Mouse (Mus musculus) hindbrain, embryonic 13.5 days (tissue): ENCODE results near the gene Wfdc10. TPM values are rescaled to one million over a fixed set of nuclear protein-coding genes. Genes with fewer than 3 reads are reported as not detected.

ENCODE experiments used
- ATAC-seq: fragments of 200-750 bp; cut with Nextera tagmentation; 2 replicates; pipeline ENCODE4 v1.8.0; 2017; ENCODE audit warnings: moderate TSS enrichment; ENCODE audit not compliant: low FRiP score
- H3K27ac ChIP-seq: fragments of 300-500 bp; sonication (generic); 2 replicates; pipeline ENCODE4 v1.5.1; 2015; ENCODE audit warnings: inconsistent platforms, mild to moderate bottlenecking, moderate library complexity
- H3K27me3 ChIP-seq: fragments of 300-500 bp; sonication (generic); 2 replicates; pipeline ENCODE4 v1.6.1; 2015; ENCODE audit warnings: mild to moderate bottlenecking, inconsistent platforms
- H3K36me3 ChIP-seq: fragments of 300-500 bp; sonication (generic); 2 replicates; pipeline ENCODE4 v1.6.1; 2015; ENCODE audit warnings: mild to moderate bottlenecking, inconsistent platforms
- H3K4me1 ChIP-seq: fragments of 300-500 bp; sonication (generic); replicated peaks from 2 replicates; pipeline ENCODE4 v1.6.1; 2015; ENCODE audit warnings: inconsistent platforms
- H3K4me2 ChIP-seq: fragments of 300-500 bp; sonication (generic); 2 replicates; pipeline ENCODE4 v1.6.1; 2015; ENCODE audit warnings: inconsistent platforms, mild to moderate bottlenecking, moderate library complexity
- H3K4me3 ChIP-seq: fragments of 300-500 bp; sonication (generic); 2 replicates; pipeline ENCODE4 v1.5.1; 2015; ENCODE audit warnings: mild to moderate bottlenecking, inconsistent platforms
- H3K9ac ChIP-seq: fragments of 300-500 bp; sonication (generic); 2 replicates; pipeline ENCODE4 v1.6.1; 2015; ENCODE audit warnings: mild to moderate bottlenecking, inconsistent platforms
- H3K9me3 ChIP-seq: fragments of 300-500 bp; sonication (generic); 2 replicates; pipeline ENCODE4 v1.6.1; 2016; ENCODE audit warnings: inconsistent platforms
- WGBS: fragments of 180-500 bp; shearing (Covaris S2); methylation state at CpG from one replicate; pipeline ENCODE4 v1.1.7; 2015; 5-methylcytosine and 5-hydroxymethylcytosine counted together
- polyA plus RNA-seq: library from polyadenylated mRNA; unstranded; fragments of >200 nt; fragmentation: Nextera tagmentation; extraction: Ambion mirVana; gene quantifications from 2 replicates; pipeline ENCODE4 v1.2.1, GENCODE M21; 2015

Gene Wfdc10
- polyA plus RNA-seq, 1 experiment from 2014 or later, result not detected

DNA sequence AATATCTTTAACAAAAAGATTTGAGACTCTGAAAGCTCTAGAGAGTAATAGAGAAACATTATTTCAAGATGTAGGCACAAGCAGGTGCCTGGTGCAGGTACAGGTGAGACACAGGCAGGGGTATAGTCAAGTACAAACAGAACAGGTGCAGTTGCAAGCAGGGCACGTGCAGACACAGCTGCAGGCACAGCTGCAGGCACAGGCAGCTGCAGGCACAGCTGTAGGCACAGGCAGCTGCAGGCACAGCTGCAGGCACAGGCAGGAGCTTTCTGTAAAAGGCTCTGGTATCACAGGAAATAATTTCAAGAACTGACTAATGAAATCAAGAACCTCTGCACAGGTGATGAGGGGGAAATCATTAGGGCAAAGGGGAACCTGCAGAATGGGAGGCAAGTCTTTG lies 15.1 kb downstream of the Wfdc10 start:
- H3K27ac ChIP-seq, result no peak overlapping the region
- H3K36me3 ChIP-seq, result no peaks in the 10 kb centered on the region
- H3K9ac ChIP-seq, result no peak overlapping the region
- ATAC-seq, result no peak
- no peaks in the 10 kb centered on the region for H3K27me3 ChIP-seq
- no peaks in the 10 kb centered on the region for H3K4me1 ChIP-seq
- WGBS, result 29% methylated on average over 1 of the region's 1 CpGs
- H3K4me3 ChIP-seq, result no peak overlapping the region
- no peak overlapping the region for H3K4me2 ChIP-seq
- no peaks in the 10 kb centered on the region for H3K9me3 ChIP-seq

- H3K4me1 ChIP-seq, result 0 out of 2 replicates have a peak, but pooled peaks cover 4% of the 10 kb centered on the region
Measured at GRCm38 (mm10) chr2:164673987-164674386, 18.1 kb downstream of the Wfdc10 start, which contains the start of gene Wfdc11. Wfdc11 (minus strand) TSS chr2:164674087.

GRCm38 (mm10) chr2:164676103-164676502 lies 20.3 kb downstream of the Wfdc10 start:
- H3K9ac ChIP-seq, result no peak overlapping the region
- no peak overlapping the region for H3K4me2 ChIP-seq
- H3K4me3 ChIP-seq, result no peak overlapping the region
- no peaks in the 10 kb centered on the region for H3K9me3 ChIP-seq
- H3K4me1 ChIP-seq, result 0 out of 2 replicates have a peak, but pooled peaks cover 4% of the 10 kb centered on the region
- H3K27me3 ChIP-seq, result no peaks in the 10 kb centered on the region
- H3K27ac ChIP-seq, result no peak overlapping the region
- H3K36me3 ChIP-seq, result no peaks in the 10 kb centered on the region
- 76% methylated on average over 7 of the region's 7 CpGs for WGBS
- ATAC-seq, result no peak

More at GRCm38 (mm10) chr2:164673987-164674386, 18.1 kb downstream of the Wfdc10 start, which contains the start of gene Wfdc11:
- Histone ChIP-seq H3K9me3 (no peaks in the 10 kb centered on the region), H3K27ac (no peak within 1 kb of the TSS), H3K27me3 (no peaks in the 10 kb centered on the region), H3K4me3 (no peak within 1 kb of the TSS), H3K36me3 (no peaks in the 10 kb centered on the region), H3K4me2 (no peak within 1 kb of the TSS), H3K9ac (no peak within 1 kb of the TSS)
- WGBS, result 80% methylated on average over 7 of the region's 7 CpGs
- no peak for ATAC-seq

DNA sequence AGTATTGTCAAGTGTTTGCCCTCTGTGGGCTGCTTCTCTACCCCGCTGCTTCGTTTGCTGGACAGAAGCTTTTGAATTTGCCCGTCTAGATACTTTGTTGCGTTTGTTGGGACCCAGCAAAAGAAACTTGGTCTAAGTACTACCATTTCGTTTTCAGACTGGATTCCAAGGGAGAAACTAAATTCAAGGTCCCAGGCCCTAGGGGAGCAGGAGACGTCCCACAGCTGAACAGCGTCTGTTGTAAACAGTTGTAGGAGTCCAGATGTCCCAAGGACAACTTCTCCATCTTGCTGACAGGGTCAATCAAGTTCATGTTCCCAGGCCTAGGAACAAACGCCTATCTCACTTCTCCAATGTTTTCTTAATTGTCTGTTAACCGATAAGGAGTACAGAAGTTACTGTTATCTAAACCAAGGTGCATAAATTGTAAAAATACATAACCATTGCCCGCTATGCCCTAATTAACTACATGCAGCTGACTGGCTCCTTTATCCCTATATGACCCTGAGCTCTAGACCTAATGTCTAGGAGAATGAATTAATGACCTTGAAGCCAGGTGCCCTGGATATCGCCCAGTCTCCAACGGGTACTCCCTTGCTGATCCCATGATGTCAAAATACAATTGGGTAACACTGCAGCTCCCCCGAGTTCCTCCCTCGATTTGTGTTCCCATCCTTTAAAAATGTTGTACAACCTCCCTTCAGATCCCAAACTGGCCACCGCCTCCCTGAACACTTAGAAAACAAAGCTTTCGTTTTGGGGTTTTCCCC lies 21.3 kb downstream of the Wfdc10 start:
- Histone ChIP-seq H3K27me3 (no peaks in the 10 kb centered on the region), H3K27ac (no peak overlapping the region), H3K4me1 (0 out of 2 replicates have a peak, but pooled peaks cover 4% of the 10 kb centered on the region), H3K36me3 (no peaks in the 10 kb centered on the region), H3K9me3 (no peaks in the 10 kb centered on the region), H3K4me3 (no peak overlapping the region), H3K9ac (no peak overlapping the region), H3K4me2 (no peak overlapping the region)
- 89% methylated on average over 16 of the region's 16 CpGs for WGBS
- no peak for ATAC-seq

DNA sequence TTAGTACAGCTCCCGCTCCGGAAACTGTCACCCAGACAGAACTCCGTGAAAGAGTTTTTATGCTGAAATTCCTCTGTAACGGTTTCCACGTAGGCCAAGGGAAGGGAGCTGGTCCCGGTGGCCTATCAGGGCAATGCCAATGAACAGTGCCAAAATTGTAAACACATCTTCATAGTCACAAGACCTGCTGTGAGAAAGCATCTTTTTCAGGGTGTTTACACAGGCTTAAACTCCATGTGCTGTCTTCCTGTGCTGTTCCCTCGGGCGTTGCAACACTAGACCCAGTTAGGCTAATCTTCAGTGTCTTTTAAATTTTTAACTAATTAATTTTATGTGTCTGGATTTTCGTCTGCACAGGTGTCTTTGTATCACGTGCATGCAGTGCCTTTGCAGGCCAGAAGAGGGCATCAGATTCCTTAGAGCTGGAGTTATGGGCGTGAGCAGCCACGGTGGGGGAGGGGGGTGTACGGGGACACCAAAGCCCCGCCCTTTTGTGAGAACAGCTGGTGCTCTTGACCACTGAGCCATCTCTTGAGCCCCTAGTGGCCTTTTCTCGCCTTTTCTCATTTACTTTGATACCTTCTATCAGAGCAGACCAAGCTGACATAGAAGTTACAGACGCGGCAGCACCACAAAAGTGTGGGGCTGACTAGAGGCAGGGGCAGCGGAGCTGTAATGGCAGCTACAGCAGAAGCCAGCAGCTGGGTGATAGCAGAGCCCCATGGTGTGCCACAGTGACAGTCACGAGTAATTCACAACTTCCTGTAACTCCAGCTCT lies 23.2 kb downstream of the Wfdc10 start:
- H3K27me3 ChIP-seq, result no peaks in the 10 kb centered on the region
- 0 out of 2 replicates have a peak, but pooled peaks cover 4% of the 10 kb centered on the region for H3K4me1 ChIP-seq
- H3K4me3 ChIP-seq, result peak overlapping the region; percentile 32
- no peak overlapping the region for H3K27ac ChIP-seq
- WGBS, result 23% methylated on average over 19 of the region's 19 CpGs
- peak overlapping the region; percentile 51; the same call in 1 of the 2 replicates for H3K9ac ChIP-seq
- peak overlapping the region; percentile 54 for H3K4me2 ChIP-seq
- H3K36me3 ChIP-seq, result no peaks in the 10 kb centered on the region
- ATAC-seq, result peak; percentile 63
- no peaks in the 10 kb centered on the region for H3K9me3 ChIP-seq

- Histone ChIP-seq H3K4me2 (no peak overlapping the region), H3K9me3 (no peaks in the 10 kb centered on the region), H3K36me3 (no peaks in the 10 kb centered on the region), H3K4me3 (no peak overlapping the region), H3K9ac (no peak overlapping the region), H3K27ac (no peak overlapping the region), H3K4me1 (0 out of 2 replicates have a peak, but pooled peaks cover 4% of the 10 kb centered on the region), H3K27me3 (no peaks in the 10 kb centered on the region)
- ATAC-seq, result no peak
- WGBS, result 60% methylated on average over 3 of the region's 3 CpGs
Measured at GRCm38 (mm10) chr2:164679906-164680305, 24.1 kb downstream of the Wfdc10 start.

- H3K36me3 ChIP-seq, result no peaks in the 10 kb centered on the region
- no peak within 1 kb of the TSS for H3K4me2 ChIP-seq
- H3K9ac ChIP-seq, result no peak within 1 kb of the TSS
- 71% methylated on average over 3 of the region's 3 CpGs for WGBS
- H3K27ac ChIP-seq, result no peak within 1 kb of the TSS
- no peaks in the 10 kb centered on the region for H3K4me1 ChIP-seq
- no peaks in the 10 kb centered on the region for H3K27me3 ChIP-seq
- no peak within 1 kb of the TSS for H3K4me3 ChIP-seq
- H3K9me3 ChIP-seq, result no peaks in the 10 kb centered on the region
- no peak for ATAC-seq
Measured at GRCm38 (mm10) chr2:164684807-164685206, 29.0 kb downstream of the Wfdc10 start, which contains the start of gene Wfdc13. Wfdc13 (plus strand) TSS chr2:164685107.

GRCm38 (mm10) chr2:164698201-164698600 lies 42.4 kb downstream of the Wfdc10 start, which contains the start of gene Spint4:
Spint4 (plus strand) TSS chr2:164698501.
- no peak within 1 kb of the TSS for H3K4me2 ChIP-seq
- WGBS, result 67% methylated on average over 4 of the region's 4 CpGs
- H3K4me3 ChIP-seq, result no peak within 1 kb of the TSS
- no peak for ATAC-seq
- H3K36me3 ChIP-seq, result no peaks in the 10 kb centered on the region
- H3K27ac ChIP-seq, result no peak within 1 kb of the TSS
- no peaks in the 10 kb centered on the region for H3K27me3 ChIP-seq
- no peaks in the 10 kb centered on the region for H3K9me3 ChIP-seq
- H3K4me1 ChIP-seq, result no peaks in the 10 kb centered on the region
- no peak within 1 kb of the TSS for H3K9ac ChIP-seq

- Histone ChIP-seq H3K27me3 (no peaks in the 10 kb centered on the region), H3K27ac (no peak overlapping the region), H3K9ac (no peak overlapping the region), H3K4me3 (no peak overlapping the region), H3K4me1 (no peaks in the 10 kb centered on the region), H3K9me3 (no peaks in the 10 kb centered on the region), H3K4me2 (no peak overlapping the region), H3K36me3 (no peaks in the 10 kb centered on the region)
- ATAC-seq, result no peak
- WGBS, result 93% methylated on average over 5 of the region's 5 CpGs
Measured at GRCm38 (mm10) chr2:164700959-164701358, 45.1 kb downstream of the Wfdc10 start.

- Histone ChIP-seq H3K27me3 (no peaks in the 10 kb centered on the region), H3K4me3 (no peak overlapping the region), H3K4me1 (no peaks in the 10 kb centered on the region), H3K27ac (no peak overlapping the region), H3K4me2 (no peak overlapping the region), H3K36me3 (no peaks in the 10 kb centered on the region), H3K9me3 (no peaks in the 10 kb centered on the region), H3K9ac (no peak overlapping the region)
- no peak for ATAC-seq
- WGBS, result 94% methylated on average over 5 of the region's 5 CpGs
Measured at GRCm38 (mm10) chr2:164701761-164702160, 45.9 kb downstream of the Wfdc10 start.

DNA sequence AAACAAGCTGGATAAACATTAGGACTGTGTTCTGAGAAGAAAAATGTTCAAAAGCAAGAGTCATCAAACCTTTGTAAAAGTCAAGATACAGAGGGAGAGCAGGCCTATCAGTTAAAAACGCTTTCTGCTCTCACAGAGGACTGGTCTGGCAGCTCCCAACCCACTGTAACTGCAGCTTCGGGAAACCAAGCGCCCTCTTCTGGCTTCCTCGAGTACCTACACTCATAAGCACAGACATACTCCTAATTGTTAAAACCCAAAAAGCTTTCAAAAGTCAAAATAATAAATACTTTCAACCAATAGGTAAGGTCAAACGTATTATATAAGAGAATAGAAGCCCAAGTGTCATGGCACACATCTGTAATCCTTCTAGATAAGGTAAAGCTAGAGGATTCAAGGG lies 48.4 kb downstream of the Wfdc10 start:
- Histone ChIP-seq H3K27ac (no peak overlapping the region), H3K4me2 (no peak overlapping the region), H3K4me3 (no peak overlapping the region), H3K27me3 (no peaks in the 10 kb centered on the region), H3K9ac (no peak overlapping the region), H3K4me1 (no peaks in the 10 kb centered on the region), H3K9me3 (no peaks in the 10 kb centered on the region), H3K36me3 (no peaks in the 10 kb centered on the region)
- 74% methylated on average over 5 of the region's 5 CpGs for WGBS
- no peak for ATAC-seq

- 95% methylated on average over 6 of the region's 6 CpGs for WGBS
- Histone ChIP-seq H3K4me3 (no peak overlapping the region), H3K27me3 (no peaks in the 10 kb centered on the region), H3K4me2 (no peak overlapping the region), H3K9ac (no peak overlapping the region), H3K9me3 (no peaks in the 10 kb centered on the region), H3K27ac (no peak overlapping the region), H3K36me3 (no peaks in the 10 kb centered on the region), H3K4me1 (no peaks in the 10 kb centered on the region)
- no peak for ATAC-seq
Measured at GRCm38 (mm10) chr2:164705328-164705727, 49.5 kb downstream of the Wfdc10 start.
